Mouse (Mus musculus): ENCODE results near the gene Exph5. TPM values are rescaled to one million over a fixed set of nuclear protein-coding genes. Genes with fewer than 3 reads are reported as not detected.
A peak's percentile ranks its signal among the peaks of the same experiment; 100 is the strongest.

Exph5 gene
- total RNA-seq, 2 experiments from 2014 or later = not detected

DNA sequence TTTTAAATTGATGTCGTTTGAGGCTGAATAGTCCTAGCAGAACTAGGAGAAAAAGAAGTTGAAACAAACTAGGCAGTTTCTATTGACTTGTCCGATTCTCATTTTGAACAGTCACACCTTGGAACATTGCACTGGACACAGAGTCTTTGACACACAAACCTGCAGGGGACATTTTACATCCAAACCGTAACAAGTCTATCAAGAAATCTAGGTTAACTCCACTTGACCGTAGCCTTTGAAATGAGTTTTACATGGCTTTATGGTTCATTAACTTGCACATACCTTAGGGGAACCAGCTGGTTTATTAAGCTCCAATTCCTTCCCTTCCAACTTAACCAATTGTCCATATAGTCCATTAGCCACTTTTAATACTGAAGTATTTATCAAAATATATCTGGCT is 99.2 kb downstream of the Exph5 start:
- ATAC-seq (replicated peaks; ENCODE audit: low FRiP score, low TSS enrichment, poor library complexity, severe bottlenecking) = no peak

DNA sequence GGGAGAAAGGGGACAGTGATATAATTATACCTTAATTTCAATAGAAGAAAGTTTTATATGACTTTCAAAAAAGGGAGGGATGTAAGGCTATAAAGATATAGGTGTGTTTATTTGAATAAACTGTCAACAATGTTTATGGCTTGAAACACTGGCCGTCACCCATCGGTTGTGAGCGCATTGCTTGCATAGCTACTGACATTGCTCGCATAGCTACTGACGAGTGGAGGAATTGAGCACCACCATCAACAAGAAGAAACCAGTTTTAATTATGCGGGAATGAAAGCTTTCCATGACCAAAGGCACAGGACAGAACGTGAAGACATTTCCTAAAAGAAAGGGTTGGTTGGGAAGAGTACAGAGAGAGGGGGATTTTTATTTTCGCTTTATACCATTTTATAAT is 99.7 kb downstream of the Exph5 start:
- no peak for ATAC-seq (replicated peaks; ENCODE audit: low FRiP score, low TSS enrichment, poor library complexity, severe bottlenecking)

DNA sequence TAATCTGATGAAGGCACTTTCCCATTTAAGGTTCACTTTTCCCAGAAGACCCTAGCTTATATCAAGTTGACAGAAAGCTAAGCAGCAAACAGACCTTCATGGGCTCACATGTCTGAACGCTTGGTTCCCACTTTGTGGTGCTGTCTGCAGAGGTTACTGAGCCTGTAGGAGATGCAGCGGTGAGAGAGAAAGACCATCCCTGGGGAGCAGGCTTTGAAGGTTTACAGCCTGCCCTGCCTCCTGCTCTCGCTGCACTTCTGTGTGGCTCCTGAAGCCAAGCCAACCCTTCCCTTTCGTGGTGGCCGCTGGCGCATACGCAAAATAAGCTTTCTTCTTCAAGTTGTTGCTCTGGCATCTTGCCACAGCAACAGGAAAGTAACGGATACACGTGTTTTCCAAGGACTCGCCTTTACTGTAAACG is 100.8 kb downstream of the Exph5 start, which contains the start of gene 4930550C14Rik:
TSS of gene 4930550C14Rik (plus strand) at position 35 of the 421 bp plus-strand sequence.
- 0 out of 2 replicates have a peak, but pooled peaks have one; percentile 22 for ATAC-seq (replicated peaks; ENCODE audit: low FRiP score, low TSS enrichment, poor library complexity, severe bottlenecking)

DNA sequence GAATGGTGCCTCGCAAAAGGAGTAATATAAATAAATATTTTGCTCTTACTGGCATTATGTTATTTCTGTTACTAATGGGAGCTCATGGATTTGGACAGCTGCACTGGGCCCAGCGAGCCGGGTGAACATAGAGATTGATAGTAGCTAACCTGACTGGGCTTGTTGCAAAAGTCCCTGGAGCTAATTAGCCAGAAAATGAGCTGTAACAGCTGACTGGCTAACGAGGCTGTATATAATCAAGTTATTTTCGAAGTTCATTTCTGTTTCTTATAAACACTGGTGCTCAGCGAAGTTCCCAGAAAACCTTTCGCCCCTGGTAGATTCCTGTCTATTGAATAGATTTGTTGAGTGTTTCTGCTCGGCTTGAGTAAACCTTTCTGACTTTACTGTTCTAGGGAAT is 101.5 kb downstream of the Exph5 start:
- no peak for ATAC-seq (replicated peaks; ENCODE audit: low FRiP score, low TSS enrichment, poor library complexity, severe bottlenecking)

DNA sequence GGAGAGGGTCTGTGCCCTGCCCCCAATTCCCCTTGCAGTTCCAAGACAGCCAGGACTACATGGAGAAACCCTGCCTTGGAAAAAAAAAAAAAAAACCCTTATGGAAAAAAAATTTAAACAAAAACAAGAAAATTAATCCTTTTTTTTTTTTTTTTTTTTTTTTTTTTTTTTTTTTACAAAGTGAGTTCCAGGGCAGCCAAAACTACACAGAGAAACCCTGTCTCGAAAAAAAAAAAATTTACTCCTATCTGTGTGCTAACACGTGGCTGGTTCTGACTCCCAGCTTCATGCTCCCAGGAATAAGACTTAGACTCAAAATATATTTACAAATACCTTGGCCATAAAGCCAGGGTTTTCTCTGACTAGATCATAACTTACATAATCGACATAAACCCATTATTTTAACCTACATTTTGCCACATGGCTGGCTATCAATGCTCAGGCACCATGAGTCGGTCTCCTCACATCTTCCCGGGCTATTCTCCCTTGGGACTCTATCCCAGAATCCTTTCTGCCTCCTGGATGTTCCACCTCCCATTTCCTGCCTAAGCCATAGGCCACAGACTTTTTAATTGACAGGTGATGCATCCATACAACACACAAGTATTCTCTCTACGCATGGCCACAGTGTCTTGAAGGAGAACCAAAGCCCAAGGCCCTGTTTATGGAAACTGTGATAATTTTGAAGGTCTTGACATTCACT is 102.7 kb downstream of the Exph5 start:
- no peak for ATAC-seq (replicated peaks; ENCODE audit: low FRiP score, low TSS enrichment, poor library complexity, severe bottlenecking)

DNA sequence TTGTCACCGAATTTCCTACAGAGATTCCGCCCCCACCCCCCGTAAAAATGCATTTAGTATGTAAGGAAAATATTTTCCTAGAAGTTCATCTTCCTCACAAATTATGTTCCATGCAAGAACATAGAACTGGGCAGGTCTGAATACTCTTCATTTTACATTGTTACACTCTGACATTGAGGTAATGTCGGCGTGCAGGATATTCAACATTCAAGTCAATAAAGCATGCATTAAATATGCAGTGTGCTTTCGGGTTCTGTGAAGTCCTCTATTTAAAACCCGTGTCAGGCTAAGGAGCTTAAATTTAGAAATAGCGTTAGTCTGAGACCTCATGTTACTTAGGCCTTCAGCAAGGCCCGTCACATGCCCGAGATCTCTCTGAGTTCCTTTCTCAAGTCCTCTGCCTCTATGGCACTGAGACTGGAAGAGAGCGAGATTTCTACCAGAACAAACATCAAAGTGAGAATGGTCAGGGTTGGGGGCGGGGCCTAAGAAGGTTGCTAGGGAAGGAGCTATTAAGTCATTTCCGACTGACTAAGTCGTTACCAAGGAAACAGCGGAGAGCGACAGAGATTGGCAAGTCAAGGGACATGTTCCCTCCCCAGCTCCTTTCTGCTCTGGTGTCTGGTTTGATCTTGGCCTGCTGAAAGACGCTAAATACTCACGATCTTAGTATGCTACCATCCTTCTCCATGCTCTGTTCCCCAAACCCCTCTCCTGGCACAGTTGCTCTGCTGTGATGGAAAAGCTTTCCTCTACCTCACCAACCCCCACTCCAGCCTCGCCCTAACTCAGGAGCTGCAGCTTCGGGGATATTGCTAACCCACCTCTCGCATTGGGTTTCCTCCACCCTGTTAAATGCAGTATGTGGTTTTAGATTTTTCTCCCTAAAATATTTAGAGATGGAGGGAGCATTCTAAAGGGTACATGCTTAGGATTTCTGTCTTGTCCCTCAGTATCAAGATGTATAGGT is 103.6 kb downstream of the Exph5 start:
- ATAC-seq (replicated peaks; ENCODE audit: low FRiP score, low TSS enrichment, poor library complexity, severe bottlenecking) = peak; percentile 89

DNA sequence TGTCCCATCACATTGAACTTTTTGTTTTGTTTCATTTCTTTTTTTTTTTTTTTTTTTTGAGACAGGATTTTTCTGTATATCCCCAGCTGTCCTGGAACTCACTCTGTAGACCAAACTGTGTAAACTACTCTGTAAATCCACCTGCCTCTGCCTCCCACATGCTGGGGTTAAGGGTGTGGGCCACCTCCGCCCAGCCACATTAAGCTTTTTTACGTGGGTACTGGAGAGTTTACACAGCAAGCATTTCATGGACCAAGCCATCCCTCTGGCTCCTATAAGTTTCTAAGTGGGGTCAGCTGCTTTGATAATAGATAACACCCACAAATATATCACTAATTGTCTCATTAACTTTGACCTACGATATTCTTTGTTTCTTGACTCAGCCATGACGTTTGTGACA is 107.1 kb downstream of the Exph5 start:
- ATAC-seq (replicated peaks; ENCODE audit: low FRiP score, low TSS enrichment, poor library complexity, severe bottlenecking) = no peak

DNA sequence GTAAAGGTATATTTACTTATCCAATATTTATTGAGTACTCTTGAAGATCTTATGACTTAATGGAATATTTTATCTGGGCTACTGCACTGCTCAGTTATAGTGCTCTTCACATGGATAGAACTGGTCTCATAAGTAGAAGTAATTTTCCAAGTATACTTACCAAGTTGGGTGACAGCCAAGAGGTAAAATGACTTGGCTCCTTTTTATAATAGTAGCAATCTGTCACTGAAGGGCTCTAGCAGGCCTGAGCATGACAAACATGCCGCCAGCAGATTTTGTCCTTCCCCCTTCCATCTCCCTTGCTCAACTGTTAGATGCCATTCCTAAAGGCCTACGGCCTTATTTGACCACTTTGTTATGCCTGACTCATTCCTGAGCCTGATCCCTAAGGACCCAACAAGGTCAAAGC is 107.5 kb downstream of the Exph5 start:
- no peak for ATAC-seq (replicated peaks; ENCODE audit: low FRiP score, low TSS enrichment, poor library complexity, severe bottlenecking)

DNA sequence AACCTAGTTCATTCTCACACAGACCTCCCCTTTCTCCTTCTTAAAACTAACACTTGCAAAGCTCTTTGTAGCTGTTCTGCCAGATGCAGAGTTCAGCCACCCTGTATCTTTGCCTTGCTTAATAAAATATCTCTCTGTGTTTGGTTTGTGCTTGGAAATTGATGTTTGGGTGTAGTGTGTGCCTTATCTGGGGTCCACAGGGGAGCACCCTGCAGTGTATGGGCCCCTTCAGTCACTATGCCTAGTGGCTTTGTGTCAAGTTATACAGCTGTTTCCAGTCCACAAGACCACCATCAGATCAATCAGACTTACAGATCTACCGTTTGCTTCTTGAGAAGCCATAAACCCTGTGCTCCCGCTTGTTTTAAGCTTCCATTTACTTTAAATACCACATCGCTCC is 108.0 kb downstream of the Exph5 start:
- peak; percentile 41 for ATAC-seq (replicated peaks; ENCODE audit: low FRiP score, low TSS enrichment, poor library complexity, severe bottlenecking)

DNA sequence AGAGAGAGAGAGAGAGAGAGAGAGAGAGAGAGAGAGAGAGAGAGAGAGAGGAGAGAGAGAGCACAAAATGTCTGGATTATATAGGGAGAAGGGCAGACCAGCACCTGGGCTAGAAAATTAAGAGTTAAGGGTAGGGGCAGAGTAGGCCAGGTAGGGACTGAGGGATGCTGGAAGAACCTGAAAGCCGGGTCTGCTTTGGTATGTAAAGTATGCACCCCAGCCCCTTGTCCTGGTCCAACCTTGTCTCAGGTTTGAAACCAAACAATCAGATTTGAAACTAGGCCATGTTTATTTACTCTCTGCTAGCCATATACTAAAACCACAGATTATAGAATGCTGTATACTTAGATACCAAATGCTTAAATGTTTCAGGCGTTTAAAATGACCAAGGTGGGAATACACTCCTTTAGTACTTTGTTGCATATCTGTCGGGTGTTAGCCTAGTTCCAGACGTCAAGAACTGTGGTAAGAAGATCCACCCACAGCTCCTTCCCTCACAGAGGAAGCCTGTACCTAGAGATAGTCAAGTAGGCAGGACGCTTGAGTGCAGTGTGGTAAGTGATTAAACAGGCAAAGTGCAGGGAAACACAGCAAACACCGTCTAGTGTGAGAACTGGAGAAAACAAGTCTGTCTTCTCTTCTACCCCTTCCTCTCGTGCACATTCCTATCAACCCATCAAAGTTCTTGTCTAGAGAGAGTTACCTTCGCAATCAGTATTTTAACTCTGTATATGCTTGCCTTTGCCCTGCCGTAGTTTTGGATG is 120.8 kb downstream of the Exph5 start:
- peak; percentile 100 for ATAC-seq (replicated peaks; ENCODE audit: low FRiP score, low TSS enrichment, poor library complexity, severe bottlenecking)

DNA sequence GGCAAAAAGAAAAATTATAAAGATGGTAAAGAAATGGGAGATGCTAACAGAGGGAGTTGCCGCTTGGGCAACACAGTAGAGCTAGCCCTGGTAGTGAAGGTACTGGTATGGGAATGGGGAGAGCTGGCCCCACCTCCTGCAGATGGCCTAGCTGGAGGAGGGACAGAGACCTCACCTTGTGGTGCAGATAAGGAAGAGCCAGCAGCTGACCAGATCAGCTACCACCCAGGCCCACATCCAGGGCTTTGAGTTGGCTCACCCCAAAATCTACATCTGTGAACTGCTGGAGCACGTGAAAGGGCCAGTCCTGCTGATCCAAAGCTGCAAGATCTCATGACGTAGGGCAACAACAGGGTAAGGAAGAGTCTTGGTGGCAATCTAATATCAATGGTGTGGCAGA is 125.3 kb downstream of the Exph5 start:
- ATAC-seq (replicated peaks; ENCODE audit: low FRiP score, low TSS enrichment, poor library complexity, severe bottlenecking) = peak; percentile 40; the same call in 1 of the 2 replicates

Other genes starting within 250 kb of the Exph5 start
- gene Ddx10, start 53.6 kb upstream of the Exph5 start, total RNA-seq (2014; fragmentation: Nextera tagmentation) = 35.9 and 49.9 TPM in 2 replicates
- gene Ddx10, start 53.6 kb upstream of the Exph5 start, total RNA-seq (2017) = 117 TPM in 2 replicates
- 1.6 and 1.7 TPM in 2 replicates for gene Kdelc2, start 82.4 kb downstream of the Exph5 start, total RNA-seq (2014; fragmentation: Nextera tagmentation)
- gene Kdelc2, start 82.4 kb downstream of the Exph5 start, total RNA-seq (2017) = 0.94 and 4.5 TPM in 2 replicates
- not detected in 2 replicates for gene 4930550C14Rik, start 100.7 kb downstream of the Exph5 start, total RNA-seq (2014; fragmentation: Nextera tagmentation)
- gene 4930550C14Rik, start 100.7 kb downstream of the Exph5 start, total RNA-seq (2017) = 0.38 and 0.84 TPM in 2 replicates
- 39.4 and 41.7 TPM in 2 replicates for gene Atm, start 235.1 kb downstream of the Exph5 start, total RNA-seq (2014; fragmentation: Nextera tagmentation)
- gene Atm, start 235.1 kb downstream of the Exph5 start, total RNA-seq (2017) = 48.3 and 66.9 TPM in 2 replicates
- 34.5 and 37.5 TPM in 2 replicates for gene Npat, start 235.4 kb downstream of the Exph5 start, total RNA-seq (2014; fragmentation: Nextera tagmentation)
- 32.4 and 35.7 TPM in 2 replicates for gene Npat, start 235.4 kb downstream of the Exph5 start, total RNA-seq (2017)

Data from megakaryocyte-erythroid progenitor cell, adult 5-6 weeks (primary cell).